In genomic region chr15:98116287-98116686, GRCm38 (mm10) we compare ENCODE assay signal across 22 mouse cellular contexts. TPM values are rescaled to one million over a fixed set of nuclear protein-coding genes. Genes with fewer than 3 reads are reported as not detected.
DNase-seq lines count a peak whose midpoint lies in the region; ATAC-seq and TF ChIP-seq lines count a peak whose summit lies in the region.
"Had no signal": no experiment of that assay in that cellular context is flagged by ENCODE, and none has a peak within 500 bp of the region (broad histone marks: within the 10 kb centered on the region; RNA-seq: fewer than 3 reads in every experiment).

No protein-coding gene starts in this region.

- no peaks in the 10 kb centered on the region for H3K79me2 ChIP-seq in myocyte (ENCODE audit: control insufficient read depth, insufficient read depth)

- no peak overlapping the region for H3K4me2 ChIP-seq in heart, postnatal 0 days (ENCODE audit: low read depth, low read length)
- H3K4me2 ChIP-seq in liver, embryonic 12.5 days = peak overlapping the region; percentile 56
- H3K4me2 ChIP-seq in myocyte (ENCODE audit: low read depth) = peak overlapping the region; percentile 64
- H3K4me2 ChIP-seq: lung, embryonic 14.5 days had no signal

- peaks cover 54% of the 10 kb centered on the region for H3K36me3 ChIP-seq in heart, postnatal 0 days (replicated peaks; ENCODE audit: control insufficient read depth, insufficient read depth, low read length)
- peaks cover 73% of the 10 kb centered on the region for H3K36me3 ChIP-seq in liver, embryonic 12.5 days
- peaks cover 10% of the 10 kb centered on the region for H3K36me3 ChIP-seq in myocyte (ENCODE audit: control insufficient read depth, insufficient read depth)

- no peak overlapping the region for H3K9ac ChIP-seq in heart, postnatal 0 days (replicated peaks; ENCODE audit: low read depth, low read length)
- peak overlapping the region; percentile 51; the same call in 1 of the 2 replicates for H3K9ac ChIP-seq in liver, embryonic 12.5 days
- H3K9ac ChIP-seq: lung, embryonic 14.5 days had no signal

- TF ChIP-seq CTCF in heart, postnatal 0 days (IDR thresholded peaks at IDR 0.05; ENCODE audit: low read depth) = no peak

- no peak for DNase-seq in heart, postnatal 0 days (ENCODE audit: low spot score)
- DNase-seq in heart, adult 8-10 months (ENCODE audit: low spot score) = no peak
- peak; percentile 65 for DNase-seq in c-Kit-positive CD71-positive TER-119-positive erythroid progenitor cells, embryonic 14.5 days (ENCODE audit: low spot score)
- no peak for DNase-seq in urinary bladder, postnatal 14 days (ENCODE audit: low spot score)
- no peak for DNase-seq in B cell, adult 2 months
- DNase-seq: adrenal gland, postnatal 10 days; cerebellum, adult 18-20 months; cerebellum, postnatal 36 days; gastrocnemius, postnatal 36 days; layer of hippocampus, postnatal 36 days; left cerebral cortex, postnatal 4 days; lung, embryonic 14.5 days; lung, postnatal 4 days; midbrain, embryonic 14.5 days; retina, postnatal 1 day; right cerebral cortex, postnatal 4 days; thymus, adult 18-20 months had no signal

- no peak overlapping the region for H3ac ChIP-seq in myocyte (ENCODE audit: control insufficient read depth, insufficient read length)

- no peak for TF ChIP-seq EP300 in heart, postnatal 0 days (IDR thresholded peaks at IDR 0.05; ENCODE audit: low read depth)

- peak overlapping the region; percentile 82; the same call in 1 of the 2 replicates for H3K27ac ChIP-seq in heart, postnatal 0 days (ENCODE audit: low read depth)
- peak overlapping the region; percentile 78 for H3K27ac ChIP-seq in liver, embryonic 12.5 days

- H3K27me3 ChIP-seq in heart, postnatal 0 days (ENCODE audit: control insufficient read depth, insufficient read depth, low read length) = no peaks in the 10 kb centered on the region
- H3K27me3 ChIP-seq in liver, embryonic 12.5 days (replicated peaks) = no peaks in the 10 kb centered on the region
- no peaks in the 10 kb centered on the region for H3K27me3 ChIP-seq in myocyte (ENCODE audit: control insufficient read depth, insufficient read depth, insufficient read length)

- TF ChIP-seq POLR2A in myocyte (IDR thresholded peaks at IDR 0.05; ENCODE audit: insufficient read length, low read depth) = no peak

- 63% methylated on average over 5 of the region's 5 CpGs for WGBS in heart, postnatal 0 days
- 24% methylated on average over 5 of the region's 5 CpGs for WGBS in liver, embryonic 12.5 days (ENCODE audit: insufficient replicate concordance)

- no peaks in the 10 kb centered on the region for H3K9me3 ChIP-seq in heart, postnatal 0 days (replicated peaks; ENCODE audit: control insufficient read depth, low read length)
- no peaks in the 10 kb centered on the region for H3K9me3 ChIP-seq in liver, embryonic 12.5 days (replicated peaks)

- H3K4me3 ChIP-seq in heart, postnatal 0 days (ENCODE audit: low read depth, low read length) = no peak overlapping the region
- peak overlapping the region; percentile 5; the same call in 1 of the 2 replicates for H3K4me3 ChIP-seq in liver, embryonic 12.5 days
- no peak overlapping the region for H3K4me3 ChIP-seq in myocyte

- H3K4me1 ChIP-seq in heart, postnatal 0 days (ENCODE audit: control insufficient read depth, insufficient read depth) = peaks cover 21% of the 10 kb centered on the region
- peaks cover 55% of the 10 kb centered on the region for H3K4me1 ChIP-seq in liver, embryonic 12.5 days

- no peak for ATAC-seq in heart, postnatal 0 days (ENCODE audit: insufficient read depth, low read depth)
- ATAC-seq in liver, embryonic 12.5 days = peak; percentile 95
- ATAC-seq: CD4-positive, CD25-positive, alpha-beta regulatory T cell, adult 4 months; hindbrain, embryonic 16.5 days; intestine, postnatal 0 days had no signal

TF ChIP-seq in myocyte, 11 proteins besides CTCF, POLR2A, EP300 and RAD21:
- TF ChIP-seq POLR2AphosphoS2 (IDR thresholded peaks at IDR 0.05; ENCODE audit: insufficient read length, low read depth) = no peak
- no peak for TF ChIP-seq CEBPB (IDR thresholded peaks at IDR 0.05; ENCODE audit: insufficient read depth, poor library complexity, severe bottlenecking)
- no peak for TF ChIP-seq E2F4 (IDR thresholded peaks at IDR 0.05; ENCODE audit: insufficient read depth)
- no peak for TF ChIP-seq MYOD1 (IDR thresholded peaks at IDR 0.05; ENCODE audit: control insufficient read depth in 1 of 3, insufficient read length in 2 of 3, low read depth in 2 of 3)
- no peak for TF ChIP-seq TCF3 (IDR thresholded peaks at IDR 0.05; ENCODE audit: insufficient read length, low read depth)
- TF ChIP-seq TCF12 (IDR thresholded peaks at IDR 0.05; ENCODE audit: insufficient read depth, poor library complexity, severe bottlenecking) = no peak
- no peak for TF ChIP-seq MYOG (IDR thresholded peaks at IDR 0.05; ENCODE audit: control insufficient read depth in 1 of 3, insufficient read depth in 1 of 3, insufficient read length in 2 of 3, low read depth in 2 of 3)
- TF ChIP-seq MAX (IDR thresholded peaks at IDR 0.05; ENCODE audit: low read depth) = no peak
- no peak for TF ChIP-seq SRF (IDR thresholded peaks at IDR 0.05; ENCODE audit: control insufficient read depth, insufficient read length, low read depth)
- no peak for TF ChIP-seq USF1 (IDR thresholded peaks at IDR 0.05; ENCODE audit: low read depth)
- no peak for TF ChIP-seq REST (IDR thresholded peaks at IDR 0.05; ENCODE audit: insufficient read depth, insufficient read length)
TF ChIP-seq in myocyte: peak in this region for 0.

RNA-seq across cellular contexts. Expression of gene Senp1, which starts 22.7 kb away (rescaled TPM):
- 13.3 and 16.7 TPM in 2 replicates for total RNA-seq in heart, postnatal 0 days (2014; rRNA removed; ENCODE audit: low replicate concordance)
- polyA plus RNA-seq in heart, postnatal 0 days (2015; fragmentation: Nextera tagmentation; extraction: Ambion mirVana) = 8.0 and 10.1 TPM in 2 replicates
- 1 to 10 TPM; 8.4 to 9.5 (median 8.7) TPM for total RNA-seq in heart, adult 8-10 months (2022)
- 27.8 and 28.4 TPM in 2 replicates for polyA plus RNA-seq in liver, embryonic 12.5 days (2016; fragmentation: Nextera tagmentation; extraction: Ambion mirVana)
- 10.4 TPM for polyA plus RNA-seq in myocyte (2012; fragmentation: generic; extraction: Trizol)

RNA-seq across cellular contexts. Expression of gene Pfkm, which starts 23.9 kb away (rescaled TPM):
- 216 and 219 TPM in 2 replicates for total RNA-seq in heart, postnatal 0 days (2014; rRNA removed; ENCODE audit: low replicate concordance)
- polyA plus RNA-seq in heart, postnatal 0 days (2015; fragmentation: Nextera tagmentation; extraction: Ambion mirVana) = 205 and 213 TPM in 2 replicates
- 1,000 to 10,000 TPM in 1 of 4 experiments, 100 to 1,000 TPM in 3; 958 to 1,060 (median 998) TPM for total RNA-seq in heart, adult 8-10 months (2022)
- 28.8 and 30.3 TPM in 2 replicates for polyA plus RNA-seq in liver, embryonic 12.5 days (2016; fragmentation: Nextera tagmentation; extraction: Ambion mirVana)
- 401 TPM for polyA plus RNA-seq in myocyte (2012; fragmentation: generic; extraction: Trizol)

RNA-seq across cellular contexts. Expression of gene Asb8, which starts 49.1 kb away (rescaled TPM):
- 99.6 and 158 TPM in 2 replicates for total RNA-seq in heart, postnatal 0 days (2014; rRNA removed; ENCODE audit: low replicate concordance)
- polyA plus RNA-seq in heart, postnatal 0 days (2015; fragmentation: Nextera tagmentation; extraction: Ambion mirVana) = 95.6 and 111 TPM in 2 replicates
- total RNA-seq in heart, adult 8-10 months (2022) = 100 to 1,000 TPM; 116 to 127 (median 119) TPM
- 25.6 and 25.9 TPM in 2 replicates for polyA plus RNA-seq in liver, embryonic 12.5 days (2016; fragmentation: Nextera tagmentation; extraction: Ambion mirVana)
- polyA plus RNA-seq in myocyte (2012; fragmentation: generic; extraction: Trizol) = 50.3 TPM

RNA-seq across cellular contexts. Expression of gene Ccdc184, which starts 50.7 kb away (rescaled TPM):
- total RNA-seq in heart, postnatal 0 days (2014; rRNA removed; ENCODE audit: low replicate concordance) = 0.92 and 1.9 TPM in 2 replicates
- polyA plus RNA-seq in heart, postnatal 0 days (2015; fragmentation: Nextera tagmentation; extraction: Ambion mirVana) = 0.63 and 0.89 TPM in 2 replicates
- total RNA-seq in heart, adult 8-10 months (2022) = under 1 TPM; 0.41 to 0.84 (median 0.66) TPM
- not detected in 2 replicates for polyA plus RNA-seq in liver, embryonic 12.5 days (2016; fragmentation: Nextera tagmentation; extraction: Ambion mirVana)
- 0.05 TPM for polyA plus RNA-seq in myocyte (2012; fragmentation: generic; extraction: Trizol)
- total RNA-seq: gastrocnemius, postnatal 36 days had no signal
- polyA plus RNA-seq: lung, embryonic 14.5 days had no signal
